Mouse (Mus musculus): Measurements from ENCODE around the gene Cacna2d4. TPM values are rescaled to one million over a fixed set of nuclear protein-coding genes. Genes with fewer than 3 reads are reported as not detected.

Gene Cacna2d4
- polyA plus RNA-seq, 1 experiment from 2014 or later = 0.08 TPM

DNA sequence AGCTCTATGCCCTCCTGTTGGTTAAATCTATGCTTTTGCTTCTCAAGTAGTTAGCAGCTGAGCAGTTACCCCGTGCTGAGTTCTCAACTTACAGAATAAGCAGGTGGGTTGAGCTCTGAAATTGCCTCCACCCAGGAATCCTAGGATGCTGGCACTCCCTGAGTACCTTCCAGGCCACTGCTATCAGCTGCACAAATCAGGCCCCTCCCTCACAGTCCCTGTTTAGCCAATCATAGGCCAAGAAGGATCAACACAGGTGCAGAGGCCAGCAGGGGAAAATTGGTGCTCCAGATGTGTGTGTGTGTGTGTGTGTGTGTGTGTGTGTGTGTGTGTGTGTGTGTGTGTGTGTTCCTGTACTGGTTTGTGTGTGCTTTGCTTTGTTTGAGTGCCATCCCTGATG lies 95.8 kb downstream of the Cacna2d4 start:
- Histone ChIP-seq H3K27me3 (peaks cover 58% of the 10 kb centered on the region), H3K9me3 (replicated peaks) (no peaks in the 10 kb centered on the region), H3K27ac (no peak overlapping the region), H3K4me2 (no peak overlapping the region), H3K9ac (no peak overlapping the region), H3K4me1 (peaks cover 62% of the 10 kb centered on the region), H3K4me3 (replicated peaks) (no peak overlapping the region), H3K36me3 (no peaks in the 10 kb centered on the region)
- 8% methylated on average over 1 of the region's 1 CpGs for WGBS
- ATAC-seq (replicated peaks; ENCODE audit: low FRiP score) = no peak

DNA sequence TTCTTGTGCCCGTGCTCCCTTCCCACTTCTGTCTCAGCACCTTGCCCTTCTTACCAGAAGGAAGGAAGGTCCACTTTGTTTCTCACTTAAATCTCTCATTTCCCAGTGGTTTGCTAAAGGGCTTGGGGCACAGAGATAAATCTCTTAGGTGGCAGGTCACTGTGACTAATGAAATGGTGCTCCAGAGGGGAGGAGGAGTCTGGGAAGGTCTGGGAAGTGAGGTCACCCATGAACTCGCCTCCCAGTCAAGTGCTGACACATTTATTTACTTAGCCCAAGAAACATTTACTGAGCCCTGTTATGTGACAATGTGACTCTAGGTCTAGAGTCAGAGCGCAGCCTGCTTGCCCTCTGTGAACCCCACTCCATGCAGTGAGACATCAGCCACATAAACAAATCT lies 96.9 kb downstream of the Cacna2d4 start:
- Histone ChIP-seq H3K4me3 (replicated peaks) (no peak overlapping the region), H3K4me1 (peaks cover 57% of the 10 kb centered on the region), H3K27ac (no peak overlapping the region), H3K9me3 (replicated peaks) (no peaks in the 10 kb centered on the region), H3K27me3 (peaks cover 54% of the 10 kb centered on the region), H3K36me3 (no peaks in the 10 kb centered on the region), H3K4me2 (peak overlapping the region; percentile 19; the same call in 1 of the 2 replicates), H3K9ac (no peak overlapping the region)
- WGBS = 0% methylated on average over 3 of the region's 3 CpGs
- ATAC-seq (replicated peaks; ENCODE audit: low FRiP score) = peak; percentile 67

DNA sequence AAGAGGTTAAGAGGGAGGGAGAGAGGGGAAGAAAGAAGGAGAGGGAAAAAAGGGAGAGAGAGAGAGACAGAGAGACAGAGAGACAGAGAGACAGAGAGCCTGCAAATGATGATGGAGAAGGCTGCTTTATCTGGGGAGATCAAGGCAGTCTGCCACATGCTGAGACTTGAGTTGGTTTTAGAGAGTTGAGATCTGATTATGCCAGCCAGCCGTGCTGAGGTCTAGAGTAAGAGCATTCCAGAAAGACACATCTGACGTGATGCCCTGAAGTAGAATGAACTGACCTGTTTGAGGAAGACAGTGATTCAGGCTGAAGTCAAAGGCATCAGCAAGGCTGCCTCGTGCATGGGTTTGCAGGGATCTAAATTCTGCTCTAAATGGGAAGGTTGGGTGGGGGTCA lies 97.5 kb downstream of the Cacna2d4 start:
- Histone ChIP-seq H3K9ac (no peak overlapping the region), H3K4me1 (peaks cover 51% of the 10 kb centered on the region), H3K36me3 (no peaks in the 10 kb centered on the region), H3K4me2 (no peak overlapping the region), H3K9me3 (replicated peaks) (no peaks in the 10 kb centered on the region), H3K27ac (no peak overlapping the region), H3K4me3 (replicated peaks) (no peak overlapping the region), H3K27me3 (peaks cover 47% of the 10 kb centered on the region)
- WGBS = 33% methylated on average over 3 of the region's 3 CpGs
- no peak for ATAC-seq (replicated peaks; ENCODE audit: low FRiP score)

DNA sequence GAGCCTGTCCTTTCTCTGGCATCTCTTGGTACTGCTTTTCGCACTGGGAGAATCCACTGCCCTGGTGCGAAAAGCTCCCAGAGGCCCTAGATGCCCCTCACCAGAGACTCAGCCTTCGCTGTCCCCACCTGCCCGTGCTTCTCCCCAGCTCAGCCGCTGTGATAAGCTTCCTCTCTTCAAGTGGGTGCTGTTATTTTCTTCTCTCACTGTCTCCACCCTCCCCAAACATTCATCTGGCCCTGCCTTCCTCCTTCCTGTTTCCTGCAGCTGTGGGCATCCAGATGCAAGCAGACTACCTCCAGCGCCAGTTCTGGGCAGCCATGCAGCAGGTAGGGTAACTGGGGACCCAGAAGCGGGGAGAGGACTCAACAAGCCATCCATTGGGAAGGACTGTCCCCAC lies 99.8 kb downstream of the Cacna2d4 start:
- Histone ChIP-seq H3K9me3 (replicated peaks) (no peaks in the 10 kb centered on the region), H3K36me3 (no peaks in the 10 kb centered on the region), H3K27ac (no peak overlapping the region), H3K9ac (no peak overlapping the region), H3K27me3 (peaks cover 24% of the 10 kb centered on the region), H3K4me3 (replicated peaks) (no peak overlapping the region), H3K4me2 (no peak overlapping the region), H3K4me1 (peaks cover 29% of the 10 kb centered on the region)
- no peak for ATAC-seq (replicated peaks; ENCODE audit: low FRiP score)
- WGBS = 79% methylated on average over 7 of the region's 7 CpGs

DNA sequence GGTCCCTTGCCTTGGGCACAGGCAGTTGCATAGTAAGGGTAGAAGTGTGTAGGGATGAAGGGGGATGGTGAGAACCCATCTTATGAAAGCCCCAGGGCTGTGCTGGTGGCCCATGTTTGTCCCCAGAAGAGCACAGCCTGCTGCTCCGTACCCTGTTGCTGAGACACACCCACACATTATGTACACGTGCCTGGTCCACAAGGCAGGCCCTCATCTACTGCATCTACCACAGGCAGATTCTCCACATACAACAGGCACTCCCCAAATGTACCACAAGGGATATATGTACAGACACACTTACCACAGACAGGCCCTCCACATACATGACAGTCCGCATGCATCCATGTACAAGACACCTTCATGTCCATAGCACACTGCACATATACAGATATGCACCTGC lies 101.0 kb downstream of the Cacna2d4 start:
- Histone ChIP-seq H3K9me3 (replicated peaks) (no peaks in the 10 kb centered on the region), H3K9ac (no peak overlapping the region), H3K4me3 (replicated peaks) (no peak overlapping the region), H3K36me3 (no peaks in the 10 kb centered on the region), H3K4me2 (no peak overlapping the region), H3K4me1 (peaks cover 18% of the 10 kb centered on the region), H3K27me3 (peaks cover 14% of the 10 kb centered on the region; the same call in 1 of the 2 replicates), H3K27ac (no peak overlapping the region)
- WGBS = 85% methylated on average over 3 of the region's 3 CpGs
- no peak for ATAC-seq (replicated peaks; ENCODE audit: low FRiP score)

DNA sequence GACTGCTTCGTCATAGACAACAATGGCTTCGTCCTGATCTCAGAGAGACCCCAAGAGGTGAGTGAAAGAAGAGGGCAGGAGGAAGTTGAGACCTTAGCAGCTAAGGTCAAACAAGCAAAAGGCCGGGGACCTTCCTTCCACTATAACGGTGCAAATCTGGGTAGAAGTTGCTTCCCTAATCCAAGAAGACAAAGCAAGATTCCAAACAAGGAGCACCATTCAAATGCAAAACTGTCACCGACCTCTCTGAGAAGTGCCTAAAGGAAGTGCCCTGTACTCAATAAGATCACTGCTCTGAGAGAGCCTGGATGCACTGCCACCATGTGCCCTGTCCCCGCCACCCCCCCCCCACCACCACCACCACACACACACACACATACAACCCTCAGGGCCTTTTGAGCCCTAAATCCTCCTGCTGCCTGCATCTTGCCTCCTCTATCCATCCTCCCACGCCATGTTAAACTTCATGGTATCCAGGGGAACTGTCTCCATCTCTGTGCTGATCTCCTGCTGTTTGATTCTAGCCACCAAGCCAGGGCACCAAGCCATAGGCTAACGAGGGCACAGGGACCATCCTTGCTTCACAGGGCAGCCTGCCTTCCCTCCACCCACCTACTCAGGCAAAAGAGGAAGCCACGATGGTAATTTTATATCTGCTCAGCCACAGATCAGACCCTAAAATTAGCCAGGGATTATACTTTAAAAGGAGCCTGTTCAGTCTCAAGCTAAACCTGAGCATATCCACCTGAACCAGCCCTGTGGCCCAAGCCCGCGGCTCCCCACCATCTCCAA lies 102.0 kb downstream of the Cacna2d4 start:
- ATAC-seq (replicated peaks; ENCODE audit: low FRiP score) = no peak
- H3K36me3 ChIP-seq = no peaks in the 10 kb centered on the region
- H3K27ac ChIP-seq = no peak overlapping the region
- no peak overlapping the region for H3K4me3 ChIP-seq (replicated peaks)
- 40% methylated on average over 11 of the region's 11 CpGs for WGBS
- H3K4me1 ChIP-seq = peaks cover 7% of the 10 kb centered on the region
- H3K9me3 ChIP-seq (replicated peaks) = no peaks in the 10 kb centered on the region
- H3K4me2 ChIP-seq = no peak overlapping the region
- no peak overlapping the region for H3K9ac ChIP-seq
- H3K27me3 ChIP-seq = peaks cover 14% of the 10 kb centered on the region; the same call in 1 of the 2 replicates

DNA sequence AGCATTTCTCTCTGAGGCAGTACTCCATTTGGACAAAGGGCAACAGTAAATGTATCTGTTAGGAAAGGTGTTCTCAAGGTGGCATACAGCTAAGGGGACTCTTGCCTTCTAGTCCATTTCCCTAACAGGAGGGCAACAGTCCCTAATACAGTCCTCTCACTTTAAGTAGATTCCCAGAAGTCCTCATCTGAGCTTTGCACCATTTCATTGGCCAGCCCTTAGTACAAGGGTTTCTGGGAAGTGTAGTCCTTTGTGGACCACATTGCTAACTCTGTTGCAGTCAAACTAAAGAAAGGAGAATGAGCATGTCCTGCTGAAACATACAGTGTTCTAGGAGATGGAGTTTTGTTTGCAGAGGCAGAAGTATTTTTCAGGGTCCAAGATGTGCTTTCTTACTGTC lies 105.1 kb downstream of the Cacna2d4 start:
- no peak overlapping the region for H3K9ac ChIP-seq
- peak; percentile 61 for ATAC-seq (replicated peaks; ENCODE audit: low FRiP score)

DNA sequence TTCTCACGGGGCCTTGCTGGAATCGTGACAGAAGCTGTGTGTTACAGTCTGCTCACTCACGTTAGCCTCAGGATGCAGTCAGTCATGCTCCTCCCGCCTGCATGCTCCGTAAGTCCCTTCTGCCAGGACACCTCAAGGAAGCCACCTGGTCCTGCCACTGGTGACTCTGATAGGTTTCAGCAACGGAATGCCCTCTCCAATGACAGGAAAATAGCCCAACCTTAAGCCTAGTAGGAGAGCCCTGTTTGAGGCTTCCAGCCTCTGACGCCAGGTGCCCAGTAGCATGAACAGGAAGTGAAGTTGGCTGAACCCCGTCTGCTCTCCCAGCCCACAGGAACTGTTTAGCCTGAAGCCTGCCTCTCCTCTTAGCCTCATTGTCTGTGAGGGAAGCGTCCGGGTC lies 109.9 kb downstream of the Cacna2d4 start:
- Histone ChIP-seq H3K9ac (no peak overlapping the region), H3K9me3 (replicated peaks) (no peaks in the 10 kb centered on the region), H3K27ac (no peak overlapping the region), H3K4me3 (replicated peaks) (no peak overlapping the region), H3K4me1 (no peaks in the 10 kb centered on the region), H3K27me3 (no peaks in the 10 kb centered on the region), H3K4me2 (no peak overlapping the region), H3K36me3 (no peaks in the 10 kb centered on the region)
- no peak for ATAC-seq (replicated peaks; ENCODE audit: low FRiP score)
- 50% methylated on average over 10 of the region's 10 CpGs for WGBS

More for the DNA sequence above, 105.1 kb downstream of the Cacna2d4 start:
- Histone ChIP-seq H3K4me1 (no peaks in the 10 kb centered on the region), H3K9me3 (replicated peaks) (no peaks in the 10 kb centered on the region), H3K4me3 (replicated peaks) (no peak overlapping the region), H3K4me2 (no peak overlapping the region), H3K27ac (no peak overlapping the region), H3K36me3 (no peaks in the 10 kb centered on the region), H3K27me3 (0 out of 2 replicates have a peak, but pooled peaks cover 4% of the 10 kb centered on the region)

DNA sequence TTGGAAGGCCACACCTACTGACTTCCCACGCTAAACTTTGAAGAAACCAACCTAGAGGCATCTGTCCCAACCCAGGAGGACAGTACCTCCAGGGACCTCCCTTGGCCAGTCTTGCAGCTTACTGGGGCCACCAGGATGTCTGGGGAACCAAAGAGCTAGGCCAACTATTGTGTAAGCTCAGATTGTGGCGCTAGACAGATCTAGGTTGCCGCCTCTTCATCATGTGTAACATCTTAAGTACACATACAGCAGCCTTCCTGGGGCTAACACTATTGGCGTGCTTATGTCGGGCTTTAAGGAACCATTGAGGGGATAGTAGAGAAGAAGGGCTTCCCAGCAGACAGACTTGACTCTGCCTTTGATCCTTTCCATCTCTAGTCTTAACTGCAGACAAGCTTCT lies 111.5 kb downstream of the Cacna2d4 start:
- Histone ChIP-seq H3K36me3 (peaks cover 3% of the 10 kb centered on the region; the same call in 1 of the 2 replicates), H3K27ac (no peak overlapping the region), H3K9ac (no peak overlapping the region), H3K4me2 (no peak overlapping the region), H3K4me3 (replicated peaks) (no peak overlapping the region), H3K27me3 (no peaks in the 10 kb centered on the region), H3K9me3 (replicated peaks) (no peaks in the 10 kb centered on the region), H3K4me1 (no peaks in the 10 kb centered on the region)
- 79% methylated on average over 5 of the region's 5 CpGs for WGBS
- no peak for ATAC-seq (replicated peaks; ENCODE audit: low FRiP score)

DNA sequence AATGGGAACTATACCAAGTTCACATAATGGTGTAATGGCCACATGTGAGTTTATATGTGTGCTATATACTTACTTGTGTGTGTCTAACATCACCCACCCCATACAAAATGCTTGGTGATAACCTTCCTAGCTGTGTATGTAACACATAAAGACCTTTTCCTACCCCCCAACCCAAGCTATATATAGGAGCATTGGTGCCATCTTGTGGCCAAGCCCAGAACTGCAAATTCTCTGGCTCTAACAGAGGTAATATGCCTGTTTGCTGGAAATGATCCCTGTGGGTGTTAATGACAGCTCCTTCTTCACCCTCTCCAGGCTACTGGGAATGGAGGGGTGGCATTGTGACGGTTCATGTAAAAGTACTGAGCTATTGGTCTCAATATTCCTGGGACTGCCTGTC lies 111.9 kb downstream of the Cacna2d4 start:
- H3K9me3 ChIP-seq (replicated peaks) = no peaks in the 10 kb centered on the region
- no peak overlapping the region for H3K9ac ChIP-seq
- WGBS = 4% methylated on average over 1 of the region's 1 CpGs
- peaks cover 6% of the 10 kb centered on the region; the same call in 1 of the 2 replicates for H3K36me3 ChIP-seq
- no peaks in the 10 kb centered on the region for H3K27me3 ChIP-seq
- no peaks in the 10 kb centered on the region for H3K4me1 ChIP-seq
- H3K27ac ChIP-seq = no peak overlapping the region
- H3K4me3 ChIP-seq (replicated peaks) = no peak overlapping the region
- no peak overlapping the region for H3K4me2 ChIP-seq
- no peak; the same call in 1 of the 2 replicates for ATAC-seq (replicated peaks; ENCODE audit: low FRiP score)

DNA sequence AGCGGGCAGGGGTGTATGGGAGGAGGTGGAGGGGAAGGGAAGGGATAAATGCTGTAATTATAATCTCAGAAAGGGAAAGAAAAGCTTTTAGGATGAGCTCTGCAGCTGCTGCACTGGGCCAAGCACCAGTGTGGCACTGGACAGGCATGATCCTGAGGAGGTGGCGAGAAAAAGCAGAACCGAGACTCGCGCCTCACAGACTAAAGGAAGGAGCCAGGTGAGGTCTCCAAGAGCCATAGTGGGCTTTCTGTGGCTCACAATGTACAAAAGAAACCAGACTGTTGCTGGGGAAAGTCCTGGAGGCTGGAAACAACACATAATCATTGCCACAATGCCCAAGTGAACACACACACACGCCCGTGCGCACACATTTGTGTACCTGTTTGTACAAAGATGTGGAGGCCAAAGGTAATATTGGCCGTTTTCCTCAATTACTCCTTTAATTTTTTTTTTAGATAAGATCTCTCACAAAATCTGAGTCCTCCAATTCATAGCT lies 114.4 kb downstream of the Cacna2d4 start:
- Histone ChIP-seq H3K27ac (no peak overlapping the region), H3K9me3 (replicated peaks) (no peaks in the 10 kb centered on the region), H3K4me2 (no peak overlapping the region), H3K36me3 (peaks cover 31% of the 10 kb centered on the region), H3K4me3 (replicated peaks) (no peak overlapping the region), H3K4me1 (no peaks in the 10 kb centered on the region), H3K9ac (no peak overlapping the region), H3K27me3 (no peaks in the 10 kb centered on the region)
- WGBS = 88% methylated on average over 9 of the region's 9 CpGs
- ATAC-seq (replicated peaks; ENCODE audit: low FRiP score) = no peak

DNA sequence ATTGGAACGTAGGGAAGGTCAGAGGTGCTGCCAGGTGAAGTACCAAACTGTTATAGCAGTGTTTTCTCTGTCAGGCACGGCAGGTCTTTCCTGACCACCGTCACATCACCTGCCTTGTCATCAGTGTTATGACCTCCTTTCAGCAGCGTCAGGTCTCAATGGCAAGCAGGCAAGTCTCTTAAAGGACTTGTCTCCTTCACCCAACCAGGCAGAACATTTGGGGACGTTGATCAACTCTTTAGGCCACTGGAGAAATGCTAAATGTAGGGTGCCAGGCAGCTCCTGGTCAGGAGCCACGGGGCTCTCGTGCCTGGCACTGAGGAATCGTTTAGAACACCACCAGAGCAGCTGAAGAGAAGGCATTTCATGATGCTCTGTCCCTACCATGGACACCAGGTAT lies 115.3 kb downstream of the Cacna2d4 start:
- WGBS = 71% methylated on average over 8 of the region's 8 CpGs
- Histone ChIP-seq H3K27me3 (no peaks in the 10 kb centered on the region), H3K4me1 (no peaks in the 10 kb centered on the region), H3K9ac (no peak overlapping the region), H3K36me3 (peaks cover 40% of the 10 kb centered on the region), H3K9me3 (replicated peaks) (no peaks in the 10 kb centered on the region), H3K4me3 (replicated peaks) (no peak overlapping the region), H3K4me2 (no peak overlapping the region), H3K27ac (no peak overlapping the region)
- ATAC-seq (replicated peaks; ENCODE audit: low FRiP score) = no peak

Data from kidney, embryonic 15.5 days (tissue).